Mouse (Mus musculus) embryo, embryonic 9.5 days (tissue): ENCODE measurements around the gene Slc51a.
"Not testable (repeated sequence)": the region's sequence is repeated elsewhere in the genome, so short reads cannot be mapped to it uniquely, and the experiment has no call there.

Experiments used
- DNase-seq: peaks from one replicate; pipeline ENCODE4 v3.0.0-alpha.2; 2017; ENCODE audit errors: extremely low spot score

Slc51a gene

GRCm38 (mm10) chr16:32468488-32468887 is 19.2 kb downstream of the Slc51a start:
- DNase-seq: no peak

GRCm38 (mm10) chr16:32464908-32465307 is 22.8 kb downstream of the Slc51a start:
- no peak for DNase-seq

GRCm38 (mm10) chr16:32463426-32463825 is 24.3 kb downstream of the Slc51a start:
- DNase-seq: no peak

GRCm38 (mm10) chr16:32462950-32463349 is 24.7 kb downstream of the Slc51a start:
- no peak for DNase-seq

- DNase-seq: no peak
Measured at GRCm38 (mm10) chr16:32461713-32462112, 26.0 kb downstream of the Slc51a start.

GRCm38 (mm10) chr16:32460518-32460917 is 27.2 kb downstream of the Slc51a start:
- no peak for DNase-seq

- peak; percentile 35 for DNase-seq
Measured at GRCm38 (mm10) chr16:32457589-32458386, 29.9 kb downstream of the Slc51a start.

GRCm38 (mm10) chr16:32456761-32457160 is 30.9 kb downstream of the Slc51a start:
- no peak for DNase-seq

- no peak for DNase-seq
Measured at GRCm38 (mm10) chr16:32456086-32456485, 31.6 kb downstream of the Slc51a start.

- no peak for DNase-seq
Measured at GRCm38 (mm10) chr16:32454646-32455045, 33.0 kb downstream of the Slc51a start.

- DNase-seq: no peak
Measured at GRCm38 (mm10) chr16:32453102-32453501, 34.6 kb downstream of the Slc51a start.

- DNase-seq: no peak
Measured at GRCm38 (mm10) chr16:32450133-32450532, 37.5 kb downstream of the Slc51a start.

- no peak for DNase-seq
Measured at GRCm38 (mm10) chr16:32449665-32450064, 38.0 kb downstream of the Slc51a start.

GRCm38 (mm10) chr16:32446563-32447138 is 41.0 kb downstream of the Slc51a start:
- DNase-seq: no peak

- no peak for DNase-seq
Measured at GRCm38 (mm10) chr16:32445558-32445957, 42.1 kb downstream of the Slc51a start.

- DNase-seq: not testable (repeated sequence)
Measured at GRCm38 (mm10) chr16:32444615-32445014, 43.1 kb downstream of the Slc51a start.

- no peak for DNase-seq
Measured at GRCm38 (mm10) chr16:32441432-32441831, 46.2 kb downstream of the Slc51a start.

GRCm38 (mm10) chr16:32437266-32437665 is 50.4 kb downstream of the Slc51a start:
- DNase-seq: no peak

GRCm38 (mm10) chr16:32436657-32437056 is 51.0 kb downstream of the Slc51a start:
- DNase-seq: no peak

- DNase-seq: no peak
Measured at GRCm38 (mm10) chr16:32434691-32435090, 53.0 kb downstream of the Slc51a start.

- DNase-seq: no peak
Measured at GRCm38 (mm10) chr16:32434066-32434465, 53.6 kb downstream of the Slc51a start.

GRCm38 (mm10) chr16:32433138-32433537 is 54.5 kb downstream of the Slc51a start:
- no peak for DNase-seq

GRCm38 (mm10) chr16:32431926-32432325 is 55.8 kb downstream of the Slc51a start:
- no peak for DNase-seq
